Mouse (Mus musculus): ENCODE measurements around the gene Cpm.

DNA sequence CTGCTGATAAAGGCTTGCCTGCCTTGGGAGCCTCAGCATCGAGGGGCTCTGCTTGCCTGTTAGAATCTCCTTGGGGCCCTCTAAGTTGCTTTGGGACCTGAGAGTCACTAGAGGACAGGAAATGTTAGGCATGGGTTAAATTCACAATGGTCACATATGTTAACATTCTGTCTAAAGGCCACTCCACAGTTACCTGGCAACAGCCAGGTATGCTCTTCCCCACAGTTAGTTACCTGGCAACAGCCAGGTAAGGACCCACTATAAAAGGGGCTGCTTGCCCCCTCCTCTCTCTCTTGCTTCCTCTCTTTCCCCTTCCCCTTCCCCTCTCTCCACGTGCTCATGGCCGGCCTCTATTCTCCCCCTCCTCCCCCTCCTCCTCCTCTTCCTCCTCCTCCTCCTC, 14.9 kb upstream of the Cpm start:
- TF ChIP-seq CTCF (IDR thresholded peaks at IDR 0.05; ENCODE audit: borderline replicate concordance, insufficient read depth, low read depth, low read length) (no peak), POLR2A (IDR thresholded peaks at IDR 0.05; ENCODE audit: borderline replicate concordance, insufficient read depth, low read length) (no peak)

Data from cerebellum, adult 2 months (tissue).